Mouse (Mus musculus): ENCODE data around the gene Pitpnm1. TPM values are rescaled to one million over a fixed set of nuclear protein-coding genes. Genes with fewer than 3 reads are reported as not detected.

Pitpnm1 gene
- polyA plus RNA-seq, 1 experiment from 2014 or later = 80.9 TPM

DNA sequence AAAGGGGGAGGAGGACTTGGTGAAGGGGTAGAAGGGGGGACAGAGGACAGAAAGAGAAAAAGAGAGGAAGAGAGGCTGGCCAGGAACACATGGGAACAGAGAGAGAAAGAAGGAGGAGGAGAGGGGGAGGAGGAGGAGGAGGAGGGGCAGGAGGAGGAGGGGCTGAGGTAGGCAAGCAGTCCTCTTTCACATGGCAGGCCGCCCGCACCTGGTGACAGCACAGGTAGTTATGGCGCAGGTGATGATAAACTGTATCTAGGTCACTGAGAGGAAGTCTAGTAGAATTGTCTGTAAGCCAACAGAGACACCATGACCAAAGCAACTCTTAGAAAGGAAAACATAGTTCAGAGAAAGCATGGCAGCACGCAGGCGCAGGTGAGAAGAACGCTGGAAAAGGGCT, 28.4 kb upstream of the Pitpnm1 start:
- no peak overlapping the region for H3K27ac ChIP-seq (replicated peaks)
- H3K36me3 ChIP-seq = no peaks in the 10 kb centered on the region
- no peaks in the 10 kb centered on the region for H3K27me3 ChIP-seq (replicated peaks)
- no peak overlapping the region for H3K9ac ChIP-seq (replicated peaks)
- H3K4me3 ChIP-seq (replicated peaks) = no peak overlapping the region
- WGBS = 88% methylated on average over 6 of the region's 6 CpGs
- H3K4me2 ChIP-seq = no peak overlapping the region
- ATAC-seq (ENCODE audit: low FRiP score) = no peak
- H3K9me3 ChIP-seq (replicated peaks) = no peaks in the 10 kb centered on the region
- H3K4me1 ChIP-seq = no peaks in the 10 kb centered on the region

DNA sequence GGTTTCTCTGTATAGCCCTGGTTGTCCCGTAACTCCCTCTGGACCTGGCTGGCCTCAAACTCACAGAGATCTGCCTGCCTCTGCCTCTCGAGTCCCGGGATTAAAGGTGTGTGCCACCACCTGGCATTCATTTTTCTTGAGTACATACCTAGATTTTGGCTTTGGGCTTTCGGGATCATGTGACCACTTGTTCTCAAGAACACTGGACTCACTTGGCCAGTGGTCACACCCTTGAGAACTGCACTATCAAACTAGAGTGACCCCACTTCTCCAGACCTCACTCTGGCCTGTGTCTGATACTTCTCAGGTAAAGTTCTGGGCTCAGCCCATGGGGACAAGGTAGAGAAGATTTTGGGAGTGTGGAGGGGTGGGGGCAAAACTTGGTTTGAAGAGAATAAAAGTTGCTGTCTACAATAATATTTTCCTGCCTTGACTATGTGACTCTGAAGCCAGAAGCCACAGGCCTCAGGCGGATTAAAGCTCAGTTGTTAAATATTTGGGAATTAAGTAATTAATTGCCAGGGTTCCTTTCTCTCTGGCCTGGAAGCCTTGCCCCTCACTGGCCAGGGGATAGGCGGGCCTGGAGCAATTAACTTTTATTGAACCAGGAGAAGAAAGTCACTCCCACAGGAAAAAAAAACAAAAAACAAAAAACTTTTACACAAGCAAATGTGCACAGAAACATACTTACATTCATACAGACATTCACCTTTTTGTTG, 26.9 kb upstream of the Pitpnm1 start:
- Histone ChIP-seq H3K4me1 (no peaks in the 10 kb centered on the region), H3K4me2 (no peak overlapping the region), H3K27ac (replicated peaks) (no peak overlapping the region), H3K9ac (replicated peaks) (no peak overlapping the region), H3K4me3 (replicated peaks) (no peak overlapping the region), H3K36me3 (no peaks in the 10 kb centered on the region), H3K9me3 (replicated peaks) (no peaks in the 10 kb centered on the region), H3K27me3 (replicated peaks) (no peaks in the 10 kb centered on the region)
- no peak for ATAC-seq (ENCODE audit: low FRiP score)
- 65% methylated on average over 6 of the region's 6 CpGs for WGBS

DNA sequence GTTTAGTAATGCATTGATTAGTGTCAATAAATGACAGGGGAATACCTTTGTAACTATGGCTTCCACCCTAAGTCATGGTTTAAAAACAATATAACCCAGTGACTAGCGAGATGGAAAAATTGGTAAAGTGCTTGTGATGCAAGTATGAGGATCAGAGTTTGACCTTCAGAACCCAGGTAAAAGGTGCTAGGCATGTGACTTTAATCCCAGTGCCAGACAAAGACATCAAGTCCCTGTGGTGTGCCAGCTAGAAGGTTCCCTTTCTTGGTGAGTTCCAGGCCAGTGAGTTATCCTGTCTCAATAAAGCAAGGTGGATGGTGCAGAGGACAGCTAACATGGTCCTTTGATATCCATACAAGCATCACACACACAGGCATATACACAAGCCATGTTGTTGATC, 24.3 kb upstream of the Pitpnm1 start:
- no peaks in the 10 kb centered on the region for H3K27me3 ChIP-seq (replicated peaks)
- H3K4me3 ChIP-seq (replicated peaks) = no peak overlapping the region
- ATAC-seq (ENCODE audit: low FRiP score) = no peak
- H3K4me1 ChIP-seq = no peaks in the 10 kb centered on the region
- no peak overlapping the region for H3K27ac ChIP-seq (replicated peaks)
- no peaks in the 10 kb centered on the region for H3K36me3 ChIP-seq
- H3K9ac ChIP-seq (replicated peaks) = no peak overlapping the region
- H3K4me2 ChIP-seq = no peak overlapping the region
- H3K9me3 ChIP-seq (replicated peaks) = no peaks in the 10 kb centered on the region
- 97% methylated on average over 1 of the region's 1 CpGs for WGBS

DNA sequence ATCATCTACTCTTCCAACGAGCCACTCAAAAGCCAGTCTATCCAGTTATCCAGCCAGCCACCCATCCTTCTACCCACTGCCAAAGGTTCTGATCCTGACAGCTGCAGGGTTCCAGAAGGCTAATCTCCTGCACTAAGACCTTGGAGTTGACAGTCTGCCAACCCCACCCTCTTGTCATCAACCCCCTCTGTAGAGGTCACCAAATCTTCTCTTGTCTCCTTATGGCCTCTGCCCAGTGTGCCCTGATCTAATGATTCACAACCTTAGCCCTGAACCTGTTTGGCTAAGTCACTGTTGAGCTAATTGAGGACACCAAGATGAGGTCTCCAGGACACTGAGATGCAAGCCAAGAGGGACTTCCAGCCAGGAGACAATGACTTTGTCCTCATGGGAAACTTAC, 20.2 kb upstream of the Pitpnm1 start:
- no peak overlapping the region for H3K27ac ChIP-seq (replicated peaks)
- H3K4me3 ChIP-seq (replicated peaks) = no peak overlapping the region
- H3K27me3 ChIP-seq (replicated peaks) = 0 out of 2 replicates have a peak, but pooled peaks cover 4% of the 10 kb centered on the region
- H3K9ac ChIP-seq (replicated peaks) = no peak overlapping the region
- ATAC-seq (ENCODE audit: low FRiP score) = no peak
- H3K36me3 ChIP-seq = no peaks in the 10 kb centered on the region
- H3K9me3 ChIP-seq (replicated peaks) = no peaks in the 10 kb centered on the region
- H3K4me2 ChIP-seq = no peak overlapping the region
- 94% methylated on average over 1 of the region's 1 CpGs for WGBS
- no peaks in the 10 kb centered on the region for H3K4me1 ChIP-seq

DNA sequence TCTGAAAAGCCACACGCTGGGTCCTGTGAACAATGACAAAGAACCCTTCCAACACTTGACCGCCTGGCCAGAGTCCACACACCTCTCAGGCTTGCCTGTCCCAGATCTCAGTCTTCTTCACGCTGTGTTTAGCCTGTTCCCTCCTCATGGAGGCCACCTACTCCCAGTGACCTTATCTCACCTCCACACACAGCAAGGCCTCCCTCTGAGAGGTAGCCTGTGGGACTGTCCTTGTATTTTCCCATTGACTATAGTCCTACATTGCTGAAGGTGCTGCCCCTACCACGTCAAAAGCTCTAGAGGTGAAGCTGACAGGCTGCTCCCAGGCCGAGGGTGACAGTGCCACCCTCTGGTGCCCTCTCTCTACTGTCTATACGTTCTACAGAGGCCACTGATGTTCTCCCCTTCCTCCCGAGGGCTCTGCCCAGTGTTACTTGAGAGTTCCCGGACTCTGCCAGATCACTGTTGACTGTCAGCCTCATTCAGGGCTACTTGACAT, 19.2 kb upstream of the Pitpnm1 start:
- no peaks in the 10 kb centered on the region for H3K4me1 ChIP-seq
- WGBS = 67% methylated on average over 8 of the region's 8 CpGs
- no peak overlapping the region for H3K9ac ChIP-seq (replicated peaks)
- H3K27ac ChIP-seq (replicated peaks) = no peak overlapping the region
- 0 out of 2 replicates have a peak, but pooled peaks cover 4% of the 10 kb centered on the region for H3K27me3 ChIP-seq (replicated peaks)
- no peak overlapping the region for H3K4me2 ChIP-seq
- no peaks in the 10 kb centered on the region for H3K36me3 ChIP-seq
- no peaks in the 10 kb centered on the region for H3K9me3 ChIP-seq (replicated peaks)
- no peak for ATAC-seq (ENCODE audit: low FRiP score)
- no peak overlapping the region for H3K4me3 ChIP-seq (replicated peaks)

DNA sequence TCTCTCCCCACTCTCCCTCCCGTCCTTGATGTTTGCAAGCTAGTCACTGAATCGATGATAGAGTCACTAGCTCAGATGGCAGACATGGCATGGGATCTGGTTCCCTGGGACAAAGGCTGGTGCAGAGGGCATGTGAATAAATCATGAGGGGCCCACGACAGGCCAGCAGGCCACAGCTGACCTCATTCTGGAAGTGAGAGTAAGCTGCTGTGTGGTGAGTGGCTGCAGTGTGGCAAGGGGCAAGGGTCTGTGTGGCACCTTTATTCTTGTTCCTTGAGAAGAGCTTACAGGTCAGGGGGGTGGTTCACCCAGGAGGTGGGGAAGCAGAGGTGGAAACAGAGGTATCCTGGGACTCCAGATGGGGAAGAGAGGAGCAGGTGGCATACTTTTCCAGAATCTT, 18.4 kb upstream of the Pitpnm1 start, which contains the start of gene Cabp2:
Gene Cabp2, plus strand, starts transcription at position 185 of the 400 bp plus-strand sequence.
- Histone ChIP-seq H3K9me3 (replicated peaks) (no peaks in the 10 kb centered on the region), H3K4me1 (no peaks in the 10 kb centered on the region), H3K27me3 (replicated peaks) (0 out of 2 replicates have a peak, but pooled peaks cover 4% of the 10 kb centered on the region), H3K9ac (replicated peaks) (no peak within 1 kb of the TSS), H3K36me3 (no peaks in the 10 kb centered on the region), H3K4me2 (no peak within 1 kb of the TSS), H3K27ac (replicated peaks) (no peak within 1 kb of the TSS), H3K4me3 (replicated peaks) (no peak within 1 kb of the TSS)
- ATAC-seq (ENCODE audit: low FRiP score) = no peak
- WGBS = 48% methylated on average over 3 of the region's 3 CpGs

DNA sequence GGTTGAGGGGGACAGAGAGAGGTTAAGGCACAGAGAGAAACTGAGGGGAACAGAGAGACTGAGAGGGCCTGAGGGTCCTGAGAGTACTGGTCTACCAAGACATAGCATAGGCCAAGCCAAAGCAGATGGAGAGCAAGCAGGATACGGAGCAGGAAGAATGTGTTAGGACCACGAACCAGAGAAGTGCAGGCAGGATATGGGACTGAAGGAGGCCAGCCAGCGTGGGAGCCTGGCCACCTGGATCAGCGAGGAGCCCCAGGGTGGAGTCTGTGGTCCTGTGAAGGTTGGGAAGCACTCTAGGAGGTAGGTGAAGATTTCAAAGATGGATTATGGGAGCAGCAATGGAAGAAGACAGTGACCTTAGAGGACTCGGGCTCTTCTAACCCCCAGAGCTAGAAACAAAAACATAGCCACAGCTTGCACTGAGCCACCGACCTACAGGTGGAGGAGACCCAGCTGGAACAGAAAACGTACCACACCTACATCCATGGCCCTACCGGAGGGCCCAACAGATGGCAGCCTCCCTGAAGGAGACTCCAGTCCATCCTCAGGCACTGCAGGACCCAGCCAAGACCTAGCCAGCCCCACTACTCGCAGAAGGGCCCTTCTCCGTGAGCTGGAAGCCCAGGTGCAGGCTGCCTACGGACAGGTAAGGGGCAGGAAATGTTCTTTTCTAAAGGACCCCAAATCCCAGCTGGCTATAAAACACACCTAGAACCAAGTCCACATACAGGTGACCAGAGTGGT, 17.4 kb upstream of the Pitpnm1 start:
- no peak overlapping the region for H3K4me3 ChIP-seq (replicated peaks)
- H3K27me3 ChIP-seq (replicated peaks) = 0 out of 2 replicates have a peak, but pooled peaks cover 4% of the 10 kb centered on the region
- no peaks in the 10 kb centered on the region for H3K36me3 ChIP-seq
- H3K4me1 ChIP-seq = no peaks in the 10 kb centered on the region
- no peak overlapping the region for H3K27ac ChIP-seq (replicated peaks)
- no peak for ATAC-seq (ENCODE audit: low FRiP score)
- H3K4me2 ChIP-seq = no peak overlapping the region
- 84% methylated on average over 11 of the region's 11 CpGs for WGBS
- H3K9me3 ChIP-seq (replicated peaks) = no peaks in the 10 kb centered on the region
- H3K9ac ChIP-seq (replicated peaks) = no peak overlapping the region

DNA sequence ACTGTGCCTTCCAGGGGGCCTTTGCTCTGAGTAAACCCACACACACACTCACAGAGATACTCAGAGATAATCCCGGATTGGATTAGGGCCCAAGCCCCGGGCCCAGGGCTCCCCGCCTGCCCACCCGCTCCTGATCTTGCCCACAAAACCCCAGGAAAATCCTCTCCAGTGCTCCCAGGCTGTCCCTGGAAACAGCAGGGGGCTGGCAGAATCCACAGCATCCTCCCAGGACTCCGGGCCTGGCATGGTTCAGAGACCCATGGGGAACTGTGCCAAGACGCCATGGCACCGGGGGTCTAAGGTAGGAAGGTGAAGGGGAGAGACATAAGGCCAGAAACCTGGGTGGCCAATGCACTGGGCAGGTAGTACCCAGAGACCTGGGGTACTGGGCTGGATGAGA, 16.5 kb upstream of the Pitpnm1 start:
- no peak overlapping the region for H3K9ac ChIP-seq (replicated peaks)
- 84% methylated on average over 7 of the region's 7 CpGs for WGBS
- H3K9me3 ChIP-seq (replicated peaks) = no peaks in the 10 kb centered on the region

DNA sequence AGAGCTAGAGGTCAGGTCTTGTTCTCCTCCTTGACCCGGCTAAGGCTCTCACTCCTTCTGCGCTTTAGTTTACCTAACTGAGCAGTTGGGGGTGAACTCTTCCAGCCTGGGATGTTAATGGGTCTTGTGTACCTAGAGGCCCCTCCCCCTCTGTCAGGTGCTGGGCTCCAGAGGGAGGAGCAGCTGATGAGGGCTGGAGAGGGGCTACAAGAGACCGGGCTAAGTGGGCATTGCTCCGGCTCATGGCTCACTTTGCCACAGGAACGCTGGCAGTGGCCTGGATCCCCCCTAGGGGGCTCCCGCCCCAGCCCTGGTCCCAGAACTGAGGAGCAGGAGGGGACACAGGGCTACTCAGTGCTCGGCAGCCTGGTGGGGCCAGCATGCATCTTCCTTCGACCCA, 16.0 kb upstream of the Pitpnm1 start:
- no peak for ATAC-seq (ENCODE audit: low FRiP score)
- WGBS = 34% methylated on average over 8 of the region's 8 CpGs
- H3K4me1 ChIP-seq = no peaks in the 10 kb centered on the region
- H3K9ac ChIP-seq (replicated peaks) = no peak overlapping the region
- H3K27me3 ChIP-seq (replicated peaks) = 0 out of 2 replicates have a peak, but pooled peaks cover 7% of the 10 kb centered on the region
- H3K27ac ChIP-seq (replicated peaks) = no peak overlapping the region
- no peak overlapping the region for H3K4me3 ChIP-seq (replicated peaks)
- no peaks in the 10 kb centered on the region for H3K36me3 ChIP-seq
- H3K4me2 ChIP-seq = no peak overlapping the region
- H3K9me3 ChIP-seq (replicated peaks) = no peaks in the 10 kb centered on the region

More for the DNA sequence above, 16.5 kb upstream of the Pitpnm1 start:
- H3K4me1 ChIP-seq = no peaks in the 10 kb centered on the region
- H3K4me3 ChIP-seq (replicated peaks) = no peak overlapping the region
- no peak for ATAC-seq (ENCODE audit: low FRiP score)
- H3K27me3 ChIP-seq (replicated peaks) = 0 out of 2 replicates have a peak, but pooled peaks cover 4% of the 10 kb centered on the region
- H3K4me2 ChIP-seq = no peak overlapping the region
- no peaks in the 10 kb centered on the region for H3K36me3 ChIP-seq
- no peak overlapping the region for H3K27ac ChIP-seq (replicated peaks)

DNA sequence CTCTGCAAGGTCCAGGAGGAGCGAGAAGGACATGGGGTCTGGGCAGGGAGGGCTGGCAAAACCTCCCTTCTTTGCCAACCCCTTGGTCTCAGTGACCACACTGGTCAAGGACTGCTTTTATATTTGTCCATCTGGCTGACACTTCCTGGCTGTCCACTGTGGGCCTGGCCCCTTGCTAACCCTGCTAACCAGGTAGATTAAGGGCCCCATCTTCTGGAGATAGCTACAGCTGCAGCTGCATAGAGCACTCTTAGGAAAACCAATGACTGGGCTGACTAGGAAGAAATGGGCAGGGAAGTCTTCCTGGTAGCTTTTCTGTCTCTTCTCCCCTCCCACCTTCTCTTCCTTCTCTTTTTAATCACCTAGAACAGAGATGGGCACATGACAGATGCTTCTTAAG, 14.8 kb upstream of the Pitpnm1 start:
- no peak overlapping the region for H3K4me2 ChIP-seq
- no peaks in the 10 kb centered on the region for H3K9me3 ChIP-seq (replicated peaks)
- H3K27me3 ChIP-seq (replicated peaks) = 0 out of 2 replicates have a peak, but pooled peaks cover 7% of the 10 kb centered on the region
- no peaks in the 10 kb centered on the region for H3K36me3 ChIP-seq
- H3K4me1 ChIP-seq = no peaks in the 10 kb centered on the region
- H3K9ac ChIP-seq (replicated peaks) = no peak overlapping the region
- H3K4me3 ChIP-seq (replicated peaks) = no peak overlapping the region
- H3K27ac ChIP-seq (replicated peaks) = no peak overlapping the region
- no peak for ATAC-seq (ENCODE audit: low FRiP score)
- 80% methylated on average over 1 of the region's 1 CpGs for WGBS

DNA sequence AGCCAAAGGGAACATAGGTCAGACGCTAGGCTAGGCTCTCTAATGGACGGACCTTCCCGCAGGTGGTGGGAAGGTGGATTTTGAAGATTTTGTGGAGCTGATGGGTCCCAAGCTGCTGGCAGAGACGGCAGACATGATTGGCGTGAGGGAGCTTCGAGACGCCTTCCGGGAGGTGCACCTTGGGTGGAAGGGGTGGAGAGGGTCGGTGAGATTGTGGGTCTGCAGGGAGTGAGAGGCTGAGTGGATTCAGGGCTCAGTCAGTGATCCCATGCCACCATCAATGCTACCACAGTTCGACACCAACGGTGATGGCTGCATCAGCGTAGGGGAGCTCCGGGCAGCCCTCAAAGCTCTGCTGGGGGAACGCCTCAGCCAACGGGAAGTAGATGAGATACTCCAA, 13.6 kb upstream of the Pitpnm1 start:
- 0 out of 2 replicates have a peak, but pooled peaks cover 7% of the 10 kb centered on the region for H3K27me3 ChIP-seq (replicated peaks)
- no peaks in the 10 kb centered on the region for H3K9me3 ChIP-seq (replicated peaks)
- ATAC-seq (ENCODE audit: low FRiP score) = no peak
- WGBS = 93% methylated on average over 15 of the region's 15 CpGs
- H3K9ac ChIP-seq (replicated peaks) = no peak overlapping the region
- H3K27ac ChIP-seq (replicated peaks) = no peak overlapping the region
- no peak overlapping the region for H3K4me2 ChIP-seq
- H3K36me3 ChIP-seq = no peaks in the 10 kb centered on the region
- H3K4me3 ChIP-seq (replicated peaks) = no peak overlapping the region
- H3K4me1 ChIP-seq = no peaks in the 10 kb centered on the region

DNA sequence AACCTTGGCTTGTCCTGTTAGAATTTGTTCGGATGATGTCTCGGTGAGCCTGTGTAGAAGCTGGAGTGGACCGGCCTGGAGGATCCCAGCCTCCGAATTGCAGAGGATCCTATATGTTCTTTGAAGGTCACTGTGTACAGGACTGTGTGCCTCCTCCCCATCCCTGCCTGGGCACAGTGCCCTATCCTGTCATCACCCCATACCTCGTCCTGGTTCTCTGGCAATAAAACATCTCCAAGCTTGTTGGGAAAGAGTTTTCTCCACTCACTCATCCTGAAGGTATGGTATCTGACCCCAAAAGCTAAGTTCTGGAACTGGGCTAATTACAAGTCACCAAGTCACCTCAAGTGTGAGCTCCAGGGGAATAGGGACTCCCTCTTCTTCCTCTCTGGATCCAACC, 12.7 kb upstream of the Pitpnm1 start:
- Histone ChIP-seq H3K4me2 (no peak overlapping the region), H3K27me3 (replicated peaks) (0 out of 2 replicates have a peak, but pooled peaks cover 7% of the 10 kb centered on the region), H3K4me1 (no peaks in the 10 kb centered on the region), H3K9me3 (replicated peaks) (no peaks in the 10 kb centered on the region), H3K36me3 (no peaks in the 10 kb centered on the region), H3K9ac (replicated peaks) (no peak overlapping the region), H3K27ac (replicated peaks) (no peak overlapping the region), H3K4me3 (replicated peaks) (no peak overlapping the region)
- ATAC-seq (ENCODE audit: low FRiP score) = no peak
- WGBS = 87% methylated on average over 5 of the region's 5 CpGs

Measured in neural tube, embryonic 15.5 days (tissue).